Mouse (Mus musculus) intestine, embryonic 16.5 days (tissue): Measurements from ENCODE around the gene Dnajb2. TPM values are rescaled to one million over a fixed set of nuclear protein-coding genes. Genes with fewer than 3 reads are reported as not detected.

Experiments
- ATAC-seq: fragments of 200-750 bp; cut with Nextera tagmentation; 2 replicates; pipeline ENCODE4 v1.8.0; 2017; ENCODE audit warnings: moderate TSS enrichment, moderate library complexity
- H3K27ac ChIP-seq: fragments of 300-500 bp; sonication (generic); 2 replicates; pipeline ENCODE4 v1.5.1; 2014; ENCODE audit warnings: mild to moderate bottlenecking, low read length
- H3K27me3 ChIP-seq: fragments of 300-500 bp; sonication (generic); replicated peaks from 2 replicates; pipeline ENCODE4 v1.6.1; 2014; ENCODE audit warnings: low read length, control low read depth, mixed read lengths; ENCODE audit not compliant: control insufficient read depth, insufficient read depth
- H3K36me3 ChIP-seq: fragments of 300-500 bp; sonication (generic); 2 replicates; pipeline ENCODE4 v1.6.1; 2014; ENCODE audit warnings: low read length, control low read depth; ENCODE audit not compliant: control insufficient read depth, insufficient read depth
- H3K4me1 ChIP-seq: fragments of 300-500 bp; sonication (generic); 2 replicates; pipeline ENCODE4 v1.6.1; 2014; ENCODE audit warnings: low read length, control low read depth, mixed read lengths; ENCODE audit not compliant: control insufficient read depth, insufficient read depth
- H3K4me2 ChIP-seq: fragments of 300-500 bp; sonication (generic); 2 replicates; pipeline ENCODE4 v1.6.1; 2014; ENCODE audit warnings: low read depth, low read length, control low read depth
- H3K4me3 ChIP-seq: fragments of 300-500 bp; sonication (generic); 2 replicates; pipeline ENCODE4 v1.5.1; 2014; ENCODE audit warnings: mild to moderate bottlenecking, low read length
- H3K9ac ChIP-seq: fragments of 300-500 bp; sonication (generic); 2 replicates; pipeline ENCODE4 v1.6.1; 2014; ENCODE audit warnings: low read depth, low read length
- H3K9me3 ChIP-seq: fragments of 300-500 bp; sonication (generic); 2 replicates; pipeline ENCODE4 v1.6.1; 2016; ENCODE audit warnings: low read length, control low read depth; ENCODE audit not compliant: control insufficient read depth
- WGBS: fragments of 180-500 bp; shearing (Covaris S2); extraction: QIAGEN DNeasy Blood & Tissue Kit; methylation state at CpG from one replicate; pipeline ENCODE4 v1.1.7; 2014; 5-methylcytosine and 5-hydroxymethylcytosine counted together
- polyA plus RNA-seq: library from polyadenylated mRNA; unstranded; fragments of >200 nt; fragmentation: Nextera tagmentation; extraction: Ambion mirVana; gene quantifications from 2 replicates; pipeline ENCODE4 v1.2.1, GENCODE M21; 2015

The Dnajb2 gene
- polyA plus RNA-seq, 1 experiment from 2014 or later = 24.3 TPM

DNA sequence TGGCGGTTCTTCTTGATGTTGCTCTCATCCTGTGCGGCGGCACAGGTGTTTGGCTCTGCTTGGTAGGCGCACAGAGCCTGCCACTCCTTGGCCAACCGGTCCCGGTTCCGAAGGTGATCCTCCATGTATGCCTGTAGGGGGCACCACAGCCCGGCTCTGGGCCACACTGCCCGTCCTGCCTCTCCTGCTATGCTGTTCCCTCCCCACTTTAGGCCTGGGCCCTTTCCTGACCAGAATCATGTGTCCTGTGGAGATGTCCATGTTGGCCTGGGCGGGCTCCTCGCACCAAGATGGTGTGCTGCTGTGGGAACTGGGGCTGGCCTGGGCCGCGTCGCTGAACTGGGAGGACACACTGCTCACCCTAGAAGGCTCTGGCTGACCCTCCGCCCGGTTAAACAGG, 16.8 kb downstream of the Dnajb2 start:
- WGBS = 76% methylated on average over 16 of the region's 16 CpGs
- H3K27me3 ChIP-seq = no peaks in the 10 kb centered on the region
- H3K9ac ChIP-seq = no peak overlapping the region
- H3K9me3 ChIP-seq = no peaks in the 10 kb centered on the region
- H3K4me3 ChIP-seq = no peak overlapping the region
- no peaks in the 10 kb centered on the region for H3K36me3 ChIP-seq
- ATAC-seq = no peak
- no peak overlapping the region for H3K4me2 ChIP-seq
- H3K4me1 ChIP-seq = peaks cover 4% of the 10 kb centered on the region
- H3K27ac ChIP-seq = no peak overlapping the region

DNA sequence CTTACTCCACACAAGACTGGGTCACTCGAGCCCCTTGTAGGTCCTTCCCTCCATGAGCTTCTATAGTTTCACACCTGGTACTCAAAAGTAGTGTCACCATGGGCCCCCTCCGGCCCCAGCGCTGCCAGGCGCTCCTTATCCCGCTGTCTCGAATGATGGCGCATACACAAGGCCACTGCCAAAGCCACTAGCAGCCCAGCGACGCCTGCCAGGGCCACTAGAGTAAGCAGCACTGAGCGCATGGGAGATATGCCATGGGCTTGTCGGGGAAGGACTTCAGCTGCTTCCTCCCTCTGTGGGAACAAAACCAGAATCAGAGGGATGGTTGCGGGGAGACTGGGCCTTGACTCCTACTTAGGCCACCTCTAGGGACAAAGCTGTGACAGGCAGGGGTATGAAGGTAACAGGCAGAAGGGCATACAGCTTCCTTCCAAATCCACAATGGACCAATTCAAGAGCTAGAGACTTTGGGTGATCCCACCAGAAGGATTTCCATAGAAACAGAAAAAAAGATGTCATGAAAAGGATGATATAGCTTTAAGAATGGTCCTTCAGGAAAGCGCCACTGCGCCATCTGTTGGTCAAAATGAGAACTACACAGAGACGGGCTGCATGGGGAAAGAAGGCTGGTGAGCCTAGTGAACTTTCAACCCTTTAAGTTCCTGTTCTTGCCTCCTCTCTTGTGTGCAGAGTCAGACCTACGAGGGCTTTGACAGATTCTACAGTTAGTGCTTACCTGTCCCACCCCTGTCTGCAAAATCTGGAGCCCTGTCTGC, 17.8 kb downstream of the Dnajb2 start:
- H3K4me1 ChIP-seq = peaks cover 4% of the 10 kb centered on the region; the same call in 1 of the 2 replicates
- H3K4me3 ChIP-seq = no peak overlapping the region
- no peak overlapping the region for H3K27ac ChIP-seq
- H3K27me3 ChIP-seq = no peaks in the 10 kb centered on the region
- WGBS = 62% methylated on average over 16 of the region's 16 CpGs
- no peak overlapping the region for H3K9ac ChIP-seq
- no peaks in the 10 kb centered on the region for H3K9me3 ChIP-seq
- H3K4me2 ChIP-seq = no peak overlapping the region
- no peak for ATAC-seq
- no peaks in the 10 kb centered on the region for H3K36me3 ChIP-seq

GRCm38 (mm10) chr1:75254625-75255013, 18.4 kb downstream of the Dnajb2 start:
- Histone ChIP-seq H3K4me1 (peaks cover 4% of the 10 kb centered on the region; the same call in 1 of the 2 replicates), H3K4me2 (no peak overlapping the region), H3K36me3 (no peaks in the 10 kb centered on the region), H3K9me3 (no peaks in the 10 kb centered on the region), H3K4me3 (no peak overlapping the region), H3K9ac (no peak overlapping the region), H3K27ac (no peak overlapping the region), H3K27me3 (no peaks in the 10 kb centered on the region)
- no peak for ATAC-seq
- WGBS = 73% methylated on average over 8 of the region's 8 CpGs

DNA sequence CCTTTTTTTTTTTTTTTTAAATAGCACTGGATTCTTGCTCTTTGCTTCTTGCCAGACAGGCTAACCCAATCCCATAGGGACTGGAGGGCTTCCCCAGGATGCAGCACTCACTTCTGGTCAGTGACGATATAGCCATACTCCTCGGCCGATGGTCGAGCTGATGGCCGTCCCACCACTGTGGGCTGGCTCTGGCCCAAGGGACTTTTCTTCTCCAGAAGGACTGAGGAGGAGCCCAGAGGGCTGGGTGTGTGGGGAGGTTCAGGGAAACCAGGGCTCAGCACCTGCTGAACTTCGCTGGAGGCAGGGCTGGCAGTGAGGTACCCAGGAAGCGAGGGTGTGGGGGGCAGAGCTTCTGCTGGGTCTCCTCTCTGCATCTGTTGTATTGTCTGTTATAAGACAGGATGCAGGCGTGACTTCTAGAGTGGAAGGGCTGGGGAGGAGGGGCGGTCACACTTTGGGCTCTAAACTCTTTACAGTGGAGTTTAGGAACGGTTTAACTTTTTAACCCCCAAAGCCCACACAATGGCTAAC, 19.4 kb downstream of the Dnajb2 start:
- no peak overlapping the region for H3K4me2 ChIP-seq
- H3K9ac ChIP-seq = 0 out of 2 replicates have a peak overlapping the region, but pooled peaks have one; percentile 27
- no peaks in the 10 kb centered on the region for H3K27me3 ChIP-seq
- no peak overlapping the region for H3K27ac ChIP-seq
- ATAC-seq = no peak
- no peaks in the 10 kb centered on the region for H3K9me3 ChIP-seq
- no peak overlapping the region for H3K4me3 ChIP-seq
- H3K36me3 ChIP-seq = no peaks in the 10 kb centered on the region
- WGBS = 57% methylated on average over 10 of the region's 10 CpGs
- H3K4me1 ChIP-seq = peaks cover 4% of the 10 kb centered on the region; the same call in 1 of the 2 replicates

GRCm38 (mm10) chr1:75261278-75261677, 25.1 kb downstream of the Dnajb2 start:
- H3K36me3 ChIP-seq = no peaks in the 10 kb centered on the region
- no peak for ATAC-seq
- no peaks in the 10 kb centered on the region for H3K4me1 ChIP-seq
- H3K4me3 ChIP-seq = no peak overlapping the region
- H3K9me3 ChIP-seq = no peaks in the 10 kb centered on the region
- no peak overlapping the region for H3K9ac ChIP-seq
- H3K4me2 ChIP-seq = no peak overlapping the region
- peaks cover 26% of the 10 kb centered on the region for H3K27me3 ChIP-seq
- H3K27ac ChIP-seq = no peak overlapping the region

- no peak overlapping the region for H3K27ac ChIP-seq
- 0 out of 2 replicates have a peak overlapping the region, but pooled peaks have one; percentile 11 for H3K4me3 ChIP-seq
- H3K4me2 ChIP-seq = no peak overlapping the region
- H3K9ac ChIP-seq = no peak overlapping the region
- 2% methylated on average over 40 of the region's 40 CpGs for WGBS
- no peaks in the 10 kb centered on the region for H3K36me3 ChIP-seq
- no peaks in the 10 kb centered on the region for H3K4me1 ChIP-seq
- H3K9me3 ChIP-seq = no peaks in the 10 kb centered on the region
- ATAC-seq = peak; percentile 50; the same call in 1 of the 2 replicates
- H3K27me3 ChIP-seq = peaks cover 26% of the 10 kb centered on the region
Observed at GRCm38 (mm10) chr1:75262969-75263951, 27.1 kb downstream of the Dnajb2 start.

GRCm38 (mm10) chr1:75264091-75264880, 28.1 kb downstream of the Dnajb2 start, which contains the start of gene Ptprn:
TSS of gene Ptprn (minus strand) at chr1:75264502.
- no peaks in the 10 kb centered on the region for H3K4me1 ChIP-seq
- no peak within 1 kb of the TSS for H3K4me2 ChIP-seq

DNA sequence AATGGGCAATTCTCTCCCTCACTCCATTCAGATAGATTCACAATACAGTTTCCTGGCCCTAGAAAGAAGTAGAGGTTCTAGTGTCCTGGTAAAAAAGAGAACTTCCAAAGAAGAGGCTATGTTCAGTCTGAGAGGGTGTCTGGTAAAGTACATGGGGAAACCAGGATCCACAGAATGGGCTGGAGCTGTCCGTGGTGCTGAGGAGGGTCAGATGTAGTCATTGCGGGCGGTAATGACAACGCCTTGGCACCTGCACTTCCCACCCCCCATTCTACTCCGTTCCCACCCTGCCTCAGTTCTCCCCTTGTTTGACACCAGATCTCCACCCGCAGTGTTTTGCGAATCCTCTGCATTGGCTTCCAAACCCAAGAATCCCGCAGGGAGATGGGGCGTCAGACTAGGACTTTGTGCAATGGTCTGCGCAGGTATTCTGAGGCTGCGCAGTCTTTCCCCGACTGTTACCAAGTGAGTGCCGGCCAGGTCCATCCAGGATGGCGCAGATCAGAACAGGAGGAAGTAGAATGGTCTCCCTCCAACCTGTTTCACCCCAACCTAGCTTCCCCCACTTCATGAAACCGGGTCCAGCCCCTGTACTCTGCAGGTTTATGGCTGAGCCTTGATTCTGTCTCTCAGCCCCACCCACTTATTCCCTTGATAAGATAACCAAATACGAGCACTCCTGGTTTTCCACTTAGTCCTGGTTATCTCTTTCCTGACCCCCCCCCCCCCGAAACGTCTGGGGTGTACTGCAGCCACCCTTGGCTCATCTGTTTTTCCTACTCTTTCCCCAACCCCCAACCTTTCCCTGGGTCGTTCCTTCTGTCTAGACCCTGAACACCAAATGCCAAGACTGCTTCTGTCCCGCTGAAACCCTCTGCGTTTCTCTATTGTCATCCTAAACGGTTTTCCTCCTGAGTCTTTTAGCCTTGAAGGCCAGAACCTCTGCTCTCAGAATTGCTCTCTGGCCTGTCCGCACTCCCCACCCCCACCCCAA, 41.3 kb downstream of the Dnajb2 start:
- peaks cover 9% of the 10 kb centered on the region for H3K27me3 ChIP-seq
- no peaks in the 10 kb centered on the region for H3K9me3 ChIP-seq
- 5% methylated on average over 23 of the region's 23 CpGs for WGBS
- no peak overlapping the region for H3K9ac ChIP-seq
- H3K4me2 ChIP-seq = no peak overlapping the region
- H3K36me3 ChIP-seq = no peaks in the 10 kb centered on the region
- H3K4me3 ChIP-seq = 0 out of 2 replicates have a peak overlapping the region, but pooled peaks have one; percentile 5
- no peak for ATAC-seq
- no peak overlapping the region for H3K27ac ChIP-seq
- no peaks in the 10 kb centered on the region for H3K4me1 ChIP-seq

More at GRCm38 (mm10) chr1:75264091-75264880, 28.1 kb downstream of the Dnajb2 start, which contains the start of gene Ptprn:
- no peak for ATAC-seq
- peaks cover 26% of the 10 kb centered on the region for H3K27me3 ChIP-seq
- no peaks in the 10 kb centered on the region for H3K36me3 ChIP-seq
- no peak within 1 kb of the TSS for H3K9ac ChIP-seq
- H3K4me3 ChIP-seq = 0 out of 2 replicates have a peak within 1 kb of the TSS, but pooled peaks have one; percentile 11
- H3K27ac ChIP-seq = no peak within 1 kb of the TSS
- no peaks in the 10 kb centered on the region for H3K9me3 ChIP-seq
- 11% methylated on average over 32 of the region's 32 CpGs for WGBS
